Mouse (Mus musculus) kidney, adult 2 months (tissue): ENCODE results near the gene Prkch. TPM values are rescaled to one million over a fixed set of nuclear protein-coding genes. Genes with fewer than 3 reads are reported as not detected.
A peak's percentile ranks its signal among the peaks of the same experiment; 100 is the strongest.

Source experiments
- DNase-seq: peaks from one replicate; pipeline ENCODE4 v3.0.0; 2021
- H3K27ac ChIP-seq: fragments of 200-500 bp; 2 replicates; pipeline ENCODE4 v1.5.1; 2012; ENCODE audit warnings: low read depth, low read length, control low read depth, inconsistent platforms; ENCODE audit not compliant: insufficient read depth
- H3K27me3 ChIP-seq: fragments of 200-500 bp; replicated peaks from 2 replicates; pipeline ENCODE4 v1.6.1; 2012; ENCODE audit warnings: mild to moderate bottlenecking, moderate library complexity, low read length, inconsistent platforms; ENCODE audit not compliant: control insufficient read depth, insufficient read depth
- H3K36me3 ChIP-seq: fragments of 200-500 bp; 2 replicates; pipeline ENCODE4 v1.6.1; 2012; ENCODE audit warnings: mild to moderate bottlenecking, moderate library complexity, low read length, inconsistent platforms; ENCODE audit not compliant: control insufficient read depth, insufficient read depth
- H3K4me1 ChIP-seq: fragments of 200-500 bp; 2 replicates; pipeline ENCODE4 v1.6.1; 2011; ENCODE audit warnings: low read length; ENCODE audit not compliant: control insufficient read depth, insufficient read depth
- H3K4me3 ChIP-seq: fragments of 200-500 bp; 2 replicates; pipeline ENCODE4 v1.5.1; 2011; ENCODE audit warnings: mild to moderate bottlenecking, low read depth, low read length, control low read depth; ENCODE audit not compliant: insufficient read depth
- CTCF ChIP-seq: fragments of 200-500 bp; conservative IDR thresholded peaks from 2 replicates; pipeline ENCODE4 v1.5.1; 2011; ENCODE audit warnings: low read depth, mild to moderate bottlenecking, control low read depth, low read length, moderate library complexity, mixed read lengths; ENCODE audit not compliant: insufficient read depth, insufficient read length
- POLR2A ChIP-seq: fragments of 200-500 bp; IDR thresholded peaks from one replicate; pipeline ENCODE4 v1.6.1; 2011; ENCODE audit warnings: low read depth, low read length, control low read depth
- WGBS: fragments of 180-500 bp; shearing (Covaris S2); methylation state at CpG from one replicate; pipeline ENCODE4 v1.1.7; 2018; 5-methylcytosine and 5-hydroxymethylcytosine counted together
- polyA plus RNA-seq: library from polyadenylated mRNA; depleted of rRNA; stranded (reverse); fragments of >200 nt; gene quantifications from 2 replicates; pipeline ENCODE4 v1.2.3, GENCODE M21; 2012

Gene Prkch
- polyA plus RNA-seq, 1 experiment, result 9.5 TPM

- H3K27me3 ChIP-seq, result no peaks in the 10 kb centered on the region
- no peak overlapping the region for H3K27ac ChIP-seq
- TF ChIP-seq POLR2A (no peak), CTCF (no peak)
- H3K4me1 ChIP-seq, result no peaks in the 10 kb centered on the region
- H3K36me3 ChIP-seq, result no peaks in the 10 kb centered on the region
- DNase-seq, result peak; percentile 37
- 70% methylated on average over 12 of the region's 12 CpGs for WGBS
- no peak overlapping the region for H3K4me3 ChIP-seq
These were observed 8.6 kb downstream of the Prkch start for GRCm38 (mm10) chr12:73593021-73593798.

- Histone ChIP-seq H3K27me3 (no peaks in the 10 kb centered on the region), H3K4me1 (no peaks in the 10 kb centered on the region), H3K4me3 (no peak overlapping the region), H3K36me3 (no peaks in the 10 kb centered on the region), H3K27ac (0 out of 2 replicates have a peak overlapping the region, but pooled peaks have one; percentile 12)
- no peak for DNase-seq
- TF ChIP-seq CTCF (no peak), POLR2A (no peak)
- 67% methylated on average over 9 of the region's 9 CpGs for WGBS
These were observed 9.7 kb downstream of the Prkch start for GRCm38 (mm10) chr12:73594177-73594745.

GRCm38 (mm10) chr12:73595226-73595625, 10.6 kb downstream of the Prkch start:
- Histone ChIP-seq H3K4me3 (no peak overlapping the region), H3K36me3 (no peaks in the 10 kb centered on the region), H3K27me3 (no peaks in the 10 kb centered on the region), H3K4me1 (no peaks in the 10 kb centered on the region), H3K27ac (no peak overlapping the region)
- 57% methylated on average over 8 of the region's 8 CpGs for WGBS
- no peak for TF ChIP-seq CTCF
- DNase-seq, result no peak

GRCm38 (mm10) chr12:73598241-73598640, 13.6 kb downstream of the Prkch start:
- WGBS, result 56% methylated on average over 6 of the region's 6 CpGs
- H3K27me3 ChIP-seq, result no peaks in the 10 kb centered on the region
- peak overlapping the region; percentile 37 for H3K27ac ChIP-seq
- TF ChIP-seq CTCF, result no peak
- no peak for TF ChIP-seq POLR2A
- H3K4me1 ChIP-seq, result 0 out of 2 replicates have a peak, but pooled peaks cover 3% of the 10 kb centered on the region
- no peak overlapping the region for H3K4me3 ChIP-seq
- DNase-seq, result peak; percentile 72
- H3K36me3 ChIP-seq, result no peaks in the 10 kb centered on the region

GRCm38 (mm10) chr12:73600457-73600856, 15.9 kb downstream of the Prkch start:
- TF ChIP-seq CTCF, result no peak
- TF ChIP-seq POLR2A, result no peak
- Histone ChIP-seq H3K27me3 (no peaks in the 10 kb centered on the region), H3K27ac (no peak overlapping the region), H3K4me1 (0 out of 2 replicates have a peak, but pooled peaks cover 3% of the 10 kb centered on the region), H3K36me3 (no peaks in the 10 kb centered on the region), H3K4me3 (no peak overlapping the region)
- no peak for DNase-seq
- 89% methylated on average over 4 of the region's 4 CpGs for WGBS

GRCm38 (mm10) chr12:73602974-73603373, 18.4 kb downstream of the Prkch start:
- Histone ChIP-seq H3K36me3 (no peaks in the 10 kb centered on the region), H3K27me3 (no peaks in the 10 kb centered on the region), H3K4me1 (0 out of 2 replicates have a peak, but pooled peaks cover 3% of the 10 kb centered on the region), H3K4me3 (no peak overlapping the region), H3K27ac (peak overlapping the region; percentile 31)
- WGBS, result 77% methylated on average over 7 of the region's 7 CpGs
- peak; percentile 35 for DNase-seq
- TF ChIP-seq CTCF (no peak), POLR2A (no peak)

GRCm38 (mm10) chr12:73603653-73604052, 19.1 kb downstream of the Prkch start:
- DNase-seq, result no peak
- Histone ChIP-seq H3K27ac (peak overlapping the region; percentile 19; the same call in 1 of the 2 replicates), H3K27me3 (no peaks in the 10 kb centered on the region), H3K36me3 (no peaks in the 10 kb centered on the region), H3K4me3 (no peak overlapping the region), H3K4me1 (0 out of 2 replicates have a peak, but pooled peaks cover 3% of the 10 kb centered on the region)
- TF ChIP-seq CTCF (no peak), POLR2A (no peak)
- 71% methylated on average over 6 of the region's 6 CpGs for WGBS
